Mouse (Mus musculus) embryonic facial prominence, embryonic 14.5 days (tissue): ENCODE data around the gene Lamtor1. TPM values are rescaled to one million over a fixed set of nuclear protein-coding genes. Genes with fewer than 3 reads are reported as not detected.

Source experiments
- microRNA-seq: library from miRNA; unstranded; fragments of <30 nt; microRNA quantifications from one replicate; pipeline ENCODE4, GENCODE M21; 2016; ENCODE audit warnings: borderline number of aligned reads
- polyA plus RNA-seq: library from polyadenylated mRNA; unstranded; fragments of >200 nt; fragmentation: Nextera tagmentation; extraction: Ambion mirVana; gene quantifications from 2 replicates; pipeline ENCODE4 v1.2.1, GENCODE M21; 2014

Gene Lamtor1
- polyA plus RNA-seq, 1 experiment from 2014 or later, result 147 TPM

Small RNA genes within 50 kb of the gene (microRNA-seq; reads per million reads assigned to microRNA genes)
- gene Gm22655, result not detected

Other genes with a start within 250 kb of the Lamtor1 start
- gene Clpb, start 242.3 kb upstream of the Lamtor1 start, polyA plus RNA-seq, result 37.5 and 48.5 TPM in 2 replicates
- 1.5 and 1.7 TPM in 2 replicates for gene Phox2a, start 87.6 kb upstream of the Lamtor1 start, polyA plus RNA-seq
- 34.3 and 36.2 TPM in 2 replicates for gene Inppl1, start 67.7 kb upstream of the Lamtor1 start, polyA plus RNA-seq
- 3.9 and 4.0 TPM in 2 replicates for gene Folr2, start 48.7 kb upstream of the Lamtor1 start, polyA plus RNA-seq
- 60.8 and 62.0 TPM in 2 replicates for gene Anapc15, start 42.2 kb upstream of the Lamtor1 start, polyA plus RNA-seq
- 1.4 and 4.5 TPM in 2 replicates for gene Folr1, start 35.1 kb upstream of the Lamtor1 start, polyA plus RNA-seq
- gene Tomt, start 455 bp downstream of the Lamtor1 start, polyA plus RNA-seq, result 0.22 and 0.37 TPM in 2 replicates
- 9.3 and 14.2 TPM in 2 replicates for gene Lrrc51, start 28.0 kb downstream of the Lamtor1 start, polyA plus RNA-seq
- 88.9 and 97.8 TPM in 2 replicates for gene Numa1, start 28.2 kb downstream of the Lamtor1 start, polyA plus RNA-seq
- gene Il18bp, start 112.8 kb downstream of the Lamtor1 start, polyA plus RNA-seq, result 2.0 and 3.0 TPM in 2 replicates
- 33.5 TPM in 2 replicates for gene Rnf121, start 159.6 kb downstream of the Lamtor1 start, polyA plus RNA-seq
- gene Xndc1, start 159.6 kb downstream of the Lamtor1 start, polyA plus RNA-seq, result 14.5 and 17.5 TPM in 2 replicates
- gene Xntrpc, start 159.8 kb downstream of the Lamtor1 start, polyA plus RNA-seq, result 0.84 and 1.6 TPM in 2 replicates
- 0.25 TPM in 1 of 2 replicates, not detected in the other for gene Trpc2, start 177.2 kb downstream of the Lamtor1 start, polyA plus RNA-seq
- 32.0 and 32.2 TPM in 2 replicates for gene Art1, start 195.8 kb downstream of the Lamtor1 start, polyA plus RNA-seq
- gene Art5, start 203.6 kb downstream of the Lamtor1 start, polyA plus RNA-seq, result 2.9 and 3.5 TPM in 2 replicates
- 0.10 TPM in 1 of 2 replicates, not detected in the other for gene Chrna10, start 210.9 kb downstream of the Lamtor1 start, polyA plus RNA-seq